24 mouse cellular contexts compared by ENCODE assay signal in genomic region chr1:37510193-37510592, GRCm38 (mm10). TPM values are rescaled to one million over a fixed set of nuclear protein-coding genes. Genes with fewer than 3 reads are reported as not detected.
DNase-seq lines count a peak whose midpoint lies in the region; ATAC-seq and TF ChIP-seq lines count a peak whose summit lies in the region.
"Had no signal": no experiment of that assay in that cellular context is flagged by ENCODE, and none has a peak within 500 bp of the region (broad histone marks: within the 10 kb centered on the region; RNA-seq: fewer than 3 reads in every experiment).

No protein-coding gene starts in this region.

- H3K4me1 ChIP-seq in kidney, embryonic 15.5 days, result peaks cover 23% of the 10 kb centered on the region
- peaks cover 0 to 4% of the 10 kb centered on the region in 2 experiments; a peak in 2 of 4 replicates for H3K4me1 ChIP-seq in ES-E14 (ENCODE audit: control insufficient read depth in 2 of 2, insufficient read depth in 2 of 2, low read length in 2 of 2, poor library complexity in 1 of 2)
- peaks cover 28% of the 10 kb centered on the region for H3K4me1 ChIP-seq in intestine, embryonic 15.5 days (replicated peaks)
- no peaks in the 10 kb centered on the region for H3K4me1 ChIP-seq in midbrain, embryonic 11.5 days (ENCODE audit: control insufficient read depth, insufficient read depth, low read length)

- no peak overlapping the region for H3K4me2 ChIP-seq in kidney, embryonic 15.5 days
- H3K4me2 ChIP-seq in intestine, embryonic 15.5 days (replicated peaks), result no peak overlapping the region
- H3K4me2 ChIP-seq in midbrain, embryonic 11.5 days, result no peak overlapping the region
- H3K4me2 ChIP-seq: embryonic facial prominence, embryonic 15.5 days; hindbrain, embryonic 13.5 days; limb, embryonic 12.5 days; liver, embryonic 12.5 days had no signal

- DNase-seq in kidney, adult 9 months, result peak; percentile 24
- DNase-seq in ES-E14 (ENCODE audit: low read depth, low spot score), result peak; percentile 12
- DNase-seq in thymus, postnatal 10 days (ENCODE audit: low spot score in 2 of 2), result peak; percentile 61 to 65
- DNase-seq in midbrain, embryonic 11.5 days (ENCODE audit: low spot score, missing footprints), result no peak
- DNase-seq in cerebellum, postnatal 14 days, result no peak
- DNase-seq in left cerebral cortex, adult 11 months (ENCODE audit: low spot score), result no peak
- DNase-seq: B cell, adult 2 months; cerebellum, adult 18-20 months; cerebellum, postnatal 36 days; gastrocnemius, postnatal 36 days; heart, postnatal 14 days; lung, adult 2 months; retina, postnatal 1 day had no signal

- H3K36me3 ChIP-seq in kidney, embryonic 15.5 days, result no peaks in the 10 kb centered on the region
- no peaks in the 10 kb centered on the region for H3K36me3 ChIP-seq in ES-E14 (ENCODE audit: control insufficient read depth, insufficient read depth, low read length, poor library complexity, severe bottlenecking)
- peaks cover 5% of the 10 kb centered on the region; the same call in 1 of the 2 replicates for H3K36me3 ChIP-seq in intestine, embryonic 15.5 days
- H3K36me3 ChIP-seq in midbrain, embryonic 11.5 days (ENCODE audit: control insufficient read depth, insufficient read depth, low read length), result no peaks in the 10 kb centered on the region
- H3K36me3 ChIP-seq: heart, embryonic 10.5 days; hindbrain, embryonic 13.5 days; limb, embryonic 12.5 days; liver, embryonic 12.5 days; midbrain, embryonic 10.5 days had no signal

- H3K9me3 ChIP-seq in kidney, embryonic 15.5 days (replicated peaks), result peaks cover 12% of the 10 kb centered on the region; the same call in 1 of the 2 replicates
- H3K9me3 ChIP-seq in ES-E14 (ENCODE audit: control insufficient read depth, insufficient read depth, low read depth, low read length), result no peaks in the 10 kb centered on the region
- H3K9me3 ChIP-seq in intestine, embryonic 15.5 days, result no peaks in the 10 kb centered on the region
- no peaks in the 10 kb centered on the region for H3K9me3 ChIP-seq in midbrain, embryonic 11.5 days (ENCODE audit: control insufficient read depth, low read length)
- H3K9me3 ChIP-seq: embryonic facial prominence, embryonic 15.5 days had no signal

- H3K27ac ChIP-seq in kidney, embryonic 15.5 days, result no peak overlapping the region
- H3K27ac ChIP-seq in ES-E14 (ENCODE audit: insufficient read depth, low read depth, low read length, poor library complexity, severe bottlenecking), result no peak overlapping the region
- no peak overlapping the region for H3K27ac ChIP-seq in intestine, embryonic 15.5 days
- H3K27ac ChIP-seq in midbrain, embryonic 11.5 days (ENCODE audit: low read depth, low read length), result no peak overlapping the region
- H3K27ac ChIP-seq: embryonic facial prominence, embryonic 15.5 days; heart, embryonic 10.5 days; hindbrain, embryonic 13.5 days; limb, embryonic 12.5 days; liver, embryonic 12.5 days; midbrain, embryonic 10.5 days; stomach, postnatal 0 days had no signal

- H3K27me3 ChIP-seq in kidney, embryonic 15.5 days, result no peaks in the 10 kb centered on the region
- no peaks in the 10 kb centered on the region for H3K27me3 ChIP-seq in intestine, embryonic 15.5 days (replicated peaks)
- H3K27me3 ChIP-seq in midbrain, embryonic 11.5 days (ENCODE audit: control insufficient read depth, insufficient read depth, low read length), result no peaks in the 10 kb centered on the region
- H3K27me3 ChIP-seq: embryonic facial prominence, embryonic 15.5 days; limb, embryonic 12.5 days; liver, embryonic 12.5 days had no signal

- no peak overlapping the region for H3K4me3 ChIP-seq in kidney, embryonic 15.5 days (replicated peaks)
- no peak overlapping the region for H3K4me3 ChIP-seq in ES-E14 (ENCODE audit: insufficient read depth in 1 of 2, low read depth in 1 of 2, low read length in 2 of 2, poor library complexity in 1 of 2, severe bottlenecking in 1 of 2)
- no peak overlapping the region for H3K4me3 ChIP-seq in intestine, embryonic 15.5 days (replicated peaks)
- no peak overlapping the region for H3K4me3 ChIP-seq in midbrain, embryonic 11.5 days (ENCODE audit: low read depth, low read length)
- H3K4me3 ChIP-seq: embryonic facial prominence, embryonic 15.5 days; heart, embryonic 10.5 days; hindbrain, embryonic 13.5 days; limb, embryonic 12.5 days; liver, embryonic 12.5 days; midbrain, embryonic 10.5 days had no signal

- no peak overlapping the region for H3K9ac ChIP-seq in kidney, embryonic 15.5 days
- no peak overlapping the region for H3K9ac ChIP-seq in ES-E14 (ENCODE audit: insufficient read depth, low read depth, low read length, poor library complexity, severe bottlenecking)
- H3K9ac ChIP-seq in intestine, embryonic 15.5 days, result no peak overlapping the region
- no peak overlapping the region for H3K9ac ChIP-seq in midbrain, embryonic 11.5 days (ENCODE audit: low read length)
- H3K9ac ChIP-seq: embryonic facial prominence, embryonic 15.5 days; hindbrain, embryonic 13.5 days; limb, embryonic 12.5 days; liver, embryonic 12.5 days had no signal

- 81% methylated on average over 3 of the region's 3 CpGs for WGBS in kidney, embryonic 15.5 days
- 73% methylated on average over 3 of the region's 3 CpGs for WGBS in intestine, embryonic 15.5 days
- WGBS in midbrain, embryonic 11.5 days, result 78% methylated on average over 3 of the region's 3 CpGs

- in situ Hi-C loops in ES-E14 (cut with MboI; ENCODE audit: low sequenced_read_pairs in 2 of 2, unreplicated experiment in 2 of 2), result no loop called here

- ATAC-seq in kidney, embryonic 15.5 days (replicated peaks; ENCODE audit: low FRiP score), result no peak
- ATAC-seq in intestine, embryonic 15.5 days, result 0 out of 2 replicates have a peak, but pooled peaks have one; percentile 23
- no peak for ATAC-seq in midbrain, embryonic 11.5 days (ENCODE audit: low FRiP score)
- ATAC-seq: activated CD4-positive, CD25-positive, alpha-beta regulatory T cell, adult 4 months; forebrain, embryonic 16.5 days; liver, embryonic 12.5 days had no signal

TF ChIP-seq in ES-E14, 5 proteins besides CTCF, POLR2A, EP300 and RAD21:
- TF ChIP-seq MAFK (IDR thresholded peaks at IDR 0.05; ENCODE audit: insufficient read depth, low read depth, low read length) (no peak), ZNF384 (IDR thresholded peaks at IDR 0.05; ENCODE audit: low read depth, low read length) (no peak), CHD2 (IDR thresholded peaks at IDR 0.05; ENCODE audit: low read depth, low read length) (no peak), HCFC1 (IDR thresholded peaks at IDR 0.05; ENCODE audit: borderline replicate concordance, insufficient read depth, low read length) (no peak), ZC3H11A (IDR thresholded peaks at IDR 0.05; ENCODE audit: borderline replicate concordance, low read depth, low read length) (no peak)

RNA-seq across cellular contexts. Expression of gene Mgat4a, which starts 30.6 kb away (rescaled TPM):
- 5.9 and 6.0 TPM in 2 replicates for polyA plus RNA-seq in kidney, embryonic 15.5 days (2015; fragmentation: Nextera tagmentation; extraction: Ambion mirVana)
- 9.8 and 10.5 TPM in 2 replicates for total RNA-seq in ES-E14 (2012; rRNA removed)
- 44.5 and 46.3 TPM in 2 replicates for polyA plus RNA-seq in intestine, embryonic 15.5 days (2015; fragmentation: Nextera tagmentation; extraction: Ambion mirVana)
- 2.9 and 5.7 TPM in 2 replicates for polyA plus RNA-seq in midbrain, embryonic 11.5 days (2014; fragmentation: Nextera tagmentation; extraction: Ambion mirVana)

Comparison
In these comparisons a context has a peak if more than half of its experiments do, and no peak if none do; other contexts are left out.
1. DNase-seq: peak in kidney, adult 9 months (single experiment), ES-E14 (single experiment) and thymus, postnatal 10 days (2 of 2); none in midbrain, embryonic 11.5 days (single experiment), cerebellum, postnatal 14 days (0 of 2) and left cerebral cortex, adult 11 months (single experiment).